Mouse (Mus musculus) thymus, postnatal 10 days (tissue): ENCODE results near the gene Fam114a1.
A peak's percentile ranks its signal among the peaks of the same experiment; 100 is the strongest.

Experiments
- DNase-seq, 2 experiments: peaks; one replicate each; pipeline ENCODE4 v3.0.0; 2021; ENCODE audit warnings: low spot score in 2 of 2

Fam114a1 gene

DNA sequence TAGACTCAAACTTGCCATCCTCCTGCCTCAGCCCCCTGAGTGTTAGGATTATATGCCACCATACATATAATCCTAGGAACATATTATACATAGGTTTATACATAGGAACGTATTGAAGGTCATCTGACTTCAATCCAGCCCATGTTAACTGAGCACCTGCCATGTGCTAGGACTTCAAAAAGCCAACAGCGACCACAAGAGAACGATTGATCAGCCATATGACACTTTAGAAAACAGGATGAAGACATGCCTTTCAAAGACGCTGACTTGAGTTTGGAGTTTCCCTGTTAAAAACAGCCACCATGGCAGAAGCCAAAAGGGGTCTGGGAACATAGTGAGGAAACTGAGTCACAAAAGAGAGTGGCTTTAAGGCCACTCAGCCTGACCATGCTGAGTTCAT lies 35.4 kb downstream of the Fam114a1 start:
- DNase-seq = no peak

DNA sequence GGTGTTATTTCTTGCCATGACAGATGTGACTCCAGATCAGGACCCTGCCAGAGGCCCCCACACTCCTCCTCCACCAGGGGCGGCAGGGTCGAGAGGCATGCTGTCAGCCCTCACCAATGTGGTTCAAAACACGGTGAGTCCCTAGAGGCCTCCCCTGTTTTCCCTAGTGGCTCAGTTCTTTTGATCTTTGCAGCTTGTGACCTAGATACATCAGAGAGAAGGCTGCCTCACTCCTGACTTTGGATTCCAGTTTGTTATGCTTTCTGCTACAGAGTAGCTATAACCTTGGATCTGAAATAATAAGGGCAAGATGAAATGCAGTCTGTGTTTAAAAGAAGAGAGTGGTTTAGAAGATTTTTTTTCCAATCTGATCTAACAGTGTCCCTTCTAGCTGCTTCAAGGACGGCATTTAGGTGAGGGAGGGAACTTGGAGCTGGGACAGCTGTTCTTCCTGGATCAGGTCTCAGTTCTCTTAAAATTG lies 36.2 kb downstream of the Fam114a1 start:
- DNase-seq = peak; percentile 62 to 65

- no peak for DNase-seq
These were observed 42.2 kb downstream of the Fam114a1 start for GRCm38 (mm10) chr5:65011901-65012573.

DNA sequence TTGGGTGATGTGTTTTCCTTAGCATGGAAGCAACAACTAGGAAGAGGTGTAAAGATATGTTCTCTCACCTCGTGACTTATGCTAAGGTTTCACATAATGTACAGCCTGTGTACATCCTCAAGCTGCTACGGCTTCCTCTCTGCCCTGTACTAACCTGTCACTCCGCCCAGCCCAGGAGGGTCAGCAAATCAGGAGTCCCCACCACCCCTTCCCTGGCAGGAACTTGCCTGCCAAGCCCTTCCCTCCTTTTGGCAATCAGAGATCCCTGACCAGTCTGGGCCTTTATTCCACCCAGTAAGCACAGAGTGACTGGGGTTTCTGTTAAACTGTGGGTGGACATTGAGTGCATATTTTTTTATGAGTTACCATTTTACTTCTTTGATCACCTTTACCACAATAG lies 45.6 kb downstream of the Fam114a1 start:
- DNase-seq = no peak

DNA sequence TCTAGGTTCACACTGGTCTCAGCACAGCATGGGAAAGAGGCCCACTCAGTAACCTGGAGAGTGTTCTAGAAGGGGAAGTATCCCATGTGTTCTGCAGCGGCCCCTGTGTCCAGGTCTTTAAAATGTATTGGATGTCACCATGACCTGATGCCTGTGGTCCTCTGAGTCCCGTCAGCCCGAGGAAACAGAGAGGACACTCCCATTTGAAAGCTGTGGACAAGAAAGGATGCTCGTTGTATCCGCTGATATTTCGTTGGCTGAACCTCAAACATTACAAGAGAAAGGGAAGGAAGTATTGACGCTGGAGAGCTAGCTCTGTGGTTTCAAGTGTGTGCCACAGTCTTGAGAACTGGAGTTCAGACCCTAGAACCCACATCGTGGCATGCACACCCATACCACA lies 49.2 kb downstream of the Fam114a1 start:
- DNase-seq = no peak

DNA sequence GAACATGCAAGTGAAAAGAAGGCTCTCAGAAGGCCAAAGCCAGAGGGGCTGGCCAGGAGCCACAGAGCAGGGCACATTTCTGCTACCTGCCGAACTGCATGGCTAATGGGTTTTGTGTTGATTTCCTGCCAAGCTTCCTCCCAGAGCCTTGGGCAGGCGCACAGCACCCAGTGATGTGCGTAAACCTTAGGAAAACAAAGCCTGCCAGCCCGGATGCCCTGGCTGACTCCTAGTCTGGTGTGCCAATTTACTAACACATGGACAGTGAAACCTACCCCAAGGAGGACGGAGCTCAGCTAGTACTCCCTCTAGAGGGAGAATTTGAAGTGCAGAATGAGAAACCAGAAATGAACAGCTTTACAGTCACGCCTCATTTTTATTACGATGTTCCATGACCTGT lies 50.0 kb downstream of the Fam114a1 start:
- no peak for DNase-seq

GRCm38 (mm10) chr5:65022006-65022405 lies 52.1 kb downstream of the Fam114a1 start:
- DNase-seq = no peak

GRCm38 (mm10) chr5:65024641-65025040 lies 54.8 kb downstream of the Fam114a1 start:
- DNase-seq = no peak

GRCm38 (mm10) chr5:65025916-65026315 lies 56.0 kb downstream of the Fam114a1 start:
- DNase-seq = peak; percentile 49 to 58

- DNase-seq = no peak
These were observed 56.9 kb downstream of the Fam114a1 start for GRCm38 (mm10) chr5:65026776-65027175.

GRCm38 (mm10) chr5:65028019-65028418 lies 58.1 kb downstream of the Fam114a1 start:
- no peak for DNase-seq

- no peak for DNase-seq
These were observed 66.7 kb downstream of the Fam114a1 start for GRCm38 (mm10) chr5:65036597-65036996.

GRCm38 (mm10) chr5:65038305-65038704 lies 68.4 kb downstream of the Fam114a1 start:
- DNase-seq = no peak

DNA sequence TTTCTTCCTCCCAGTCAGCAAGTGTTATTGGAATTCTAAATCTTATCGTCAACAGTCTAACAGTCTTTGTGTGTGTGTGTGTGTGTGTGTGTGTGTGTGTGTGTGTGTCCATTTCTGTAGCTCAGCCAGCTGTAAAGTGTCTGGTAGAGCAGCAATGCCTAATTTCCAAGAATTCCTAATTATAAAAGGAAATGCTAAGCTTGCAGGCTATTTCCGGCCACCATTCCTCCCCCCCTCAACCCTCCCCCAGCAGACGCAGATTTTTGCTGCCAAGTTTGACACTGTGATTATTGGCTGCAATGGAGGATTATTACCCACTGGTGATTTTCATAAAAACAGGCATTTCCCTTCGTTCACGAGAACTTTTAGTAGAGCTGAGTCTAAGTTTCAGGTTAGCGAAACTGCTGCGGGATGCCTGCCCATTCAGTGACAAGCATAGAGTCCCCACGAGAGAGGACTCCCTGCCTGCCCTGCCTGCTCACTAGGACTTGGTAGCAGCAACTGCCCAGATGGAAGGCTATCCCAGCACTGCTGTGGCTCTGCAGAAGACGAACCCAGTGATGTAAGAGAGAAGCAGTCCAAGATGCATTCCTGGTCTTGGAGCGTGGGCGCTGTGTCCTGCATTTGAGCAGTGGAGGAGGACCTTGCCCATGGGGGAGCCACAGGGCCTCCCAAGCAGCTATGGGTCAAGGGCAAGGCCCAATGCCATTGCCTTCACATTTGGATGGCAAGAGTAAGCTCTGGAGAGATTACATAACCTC lies 69.1 kb downstream of the Fam114a1 start:
- no peak for DNase-seq

DNA sequence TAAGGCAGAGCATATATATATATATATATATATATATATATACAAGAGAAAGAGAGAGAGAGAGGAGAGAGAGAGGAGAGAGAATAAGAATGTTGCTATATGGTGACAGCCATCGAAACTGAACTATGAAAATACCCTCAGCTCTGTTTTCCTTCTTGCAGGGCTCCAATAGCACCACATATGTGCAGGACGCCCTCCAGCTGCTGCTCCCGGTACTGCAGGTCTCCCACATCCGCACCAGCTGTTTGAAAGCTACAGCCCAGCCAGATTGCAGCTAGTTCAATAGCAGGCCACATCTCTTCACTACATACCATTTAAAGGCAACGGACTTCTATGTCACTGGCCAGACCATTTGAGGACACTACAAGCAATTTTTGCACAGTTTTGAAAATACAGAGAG lies 70.6 kb downstream of the Fam114a1 start:
- peak in 1 of 2 experiments; percentile 40 for DNase-seq

- no peak for DNase-seq
These were observed 73.6 kb downstream of the Fam114a1 start for GRCm38 (mm10) chr5:65043407-65043895.

- DNase-seq = no peak
These were observed 75.9 kb downstream of the Fam114a1 start for GRCm38 (mm10) chr5:65045642-65046370.

GRCm38 (mm10) chr5:65046442-65047284 lies 76.8 kb downstream of the Fam114a1 start:
- no peak for DNase-seq

DNA sequence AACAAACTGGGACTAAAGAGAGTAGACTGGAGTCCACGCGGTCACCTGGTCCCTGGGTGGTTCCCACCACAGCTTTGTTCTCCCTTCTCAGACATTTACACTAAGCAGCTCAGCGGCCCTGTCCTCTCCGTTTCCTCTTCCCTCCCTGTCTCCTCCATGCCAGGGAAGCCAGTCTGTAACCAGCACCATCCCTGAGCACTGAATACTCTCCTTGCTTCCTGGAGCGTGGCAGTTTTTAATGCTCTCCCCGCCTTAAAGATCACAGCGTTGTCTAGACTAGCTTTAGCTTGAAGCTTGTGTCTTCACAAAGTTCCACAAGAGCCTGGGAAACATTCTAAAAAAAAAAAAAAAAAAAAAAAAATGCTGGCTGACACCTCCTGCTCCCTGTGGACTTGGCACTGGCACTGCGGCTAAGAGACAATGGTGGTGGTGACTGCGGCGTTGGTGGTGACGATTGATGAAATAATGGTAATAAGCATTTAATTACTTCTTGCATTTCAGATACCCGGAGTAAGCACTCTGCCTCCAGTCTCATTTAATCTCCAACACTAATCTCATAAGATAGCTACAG lies 77.5 kb downstream of the Fam114a1 start:
- no peak for DNase-seq

DNA sequence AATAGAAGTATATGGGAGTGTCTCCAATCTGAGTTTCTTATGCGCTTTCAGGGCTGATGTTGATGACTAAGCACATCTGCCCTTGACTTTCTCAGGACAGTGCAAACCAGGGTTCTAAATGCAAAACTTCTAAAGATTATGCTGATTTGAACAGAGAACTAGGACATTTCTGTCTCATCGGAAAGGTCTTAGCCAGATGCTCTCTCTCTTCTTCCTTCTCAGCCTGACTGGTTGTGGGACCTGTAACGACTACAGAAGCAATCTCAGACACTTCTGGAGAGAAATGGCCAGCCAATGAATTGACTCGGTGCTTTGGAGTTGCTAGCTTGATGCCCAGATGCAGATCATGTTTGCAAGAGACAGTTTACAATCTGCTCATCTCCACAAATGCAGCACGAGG lies 80.0 kb downstream of the Fam114a1 start:
- DNase-seq = no peak

DNA sequence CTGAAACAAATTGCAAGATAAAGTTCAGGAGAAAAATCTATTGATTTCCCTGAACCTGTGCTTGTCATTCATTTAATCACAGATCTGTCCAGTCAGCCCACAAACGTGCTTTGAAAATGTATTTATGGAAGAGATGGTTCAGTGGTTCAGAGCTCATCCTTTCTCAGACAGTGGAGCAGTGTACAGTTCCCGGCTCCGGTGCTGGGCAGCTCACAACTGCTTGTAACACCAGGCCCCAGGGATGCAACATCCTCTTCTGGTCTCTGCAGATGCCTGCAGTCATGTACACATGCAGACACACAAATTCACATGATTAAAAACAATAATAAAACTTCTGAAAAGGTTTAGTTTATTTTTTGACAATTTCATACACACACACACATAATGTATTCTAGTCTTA lies 81.6 kb downstream of the Fam114a1 start:
- DNase-seq = no peak
